Mouse (Mus musculus) Muller cell, postnatal 12 days (primary cell): ENCODE data around the gene Kif20b.

Source experiments
- DNase-seq: peaks from one replicate; pipeline ENCODE4 v3.0.0-alpha.2; 2015; ENCODE audit errors: inconsistent ontology term

Kif20b gene

DNA sequence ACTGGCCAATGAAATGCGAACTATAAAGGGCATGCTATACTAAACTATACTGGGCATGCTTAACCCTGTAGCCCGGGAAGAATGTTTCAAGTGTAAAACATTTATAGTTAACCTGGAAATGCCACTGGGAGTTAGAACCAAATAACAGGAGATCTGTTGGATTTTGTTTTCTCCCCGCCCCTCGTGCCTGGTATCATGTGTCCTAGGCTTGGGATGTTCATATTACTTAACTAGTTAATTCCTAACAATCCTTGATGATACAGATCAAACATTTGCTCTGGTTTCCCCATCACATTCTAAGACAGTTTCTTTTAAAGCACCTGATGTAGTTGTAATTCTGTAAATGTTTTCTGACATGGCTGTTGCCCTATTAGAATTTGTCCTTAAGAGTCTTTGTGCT, 2.1 kb upstream of the Kif20b start:
- DNase-seq, result no peak

GRCm38 (mm10) chr19:34920531-34920930, 1.6 kb upstream of the Kif20b start:
- DNase-seq, result no peak

- no peak for DNase-seq
These were observed 909 bp upstream of the Kif20b start for GRCm38 (mm10) chr19:34921253-34921651.

DNA sequence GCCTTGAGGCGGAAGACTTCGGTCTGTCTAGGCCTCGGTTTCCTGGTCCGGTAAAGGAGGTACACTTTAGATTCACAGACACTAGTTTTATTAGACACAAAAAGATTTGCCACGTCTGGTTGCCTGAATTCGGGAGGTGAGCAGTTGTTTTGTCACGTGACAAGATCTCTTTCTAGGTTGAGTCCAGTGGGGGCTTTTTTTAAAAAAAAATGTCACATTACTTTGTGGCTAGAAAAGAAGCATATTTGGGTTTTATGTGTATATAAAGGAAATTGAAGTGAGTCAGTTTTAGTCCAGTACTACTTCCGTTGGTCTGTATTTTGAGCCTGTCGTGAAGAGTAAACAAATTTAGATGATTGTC, 422 bp downstream of the Kif20b start:
- DNase-seq, result no peak

- DNase-seq, result no peak
These were observed 25.0 kb downstream of the Kif20b start for GRCm38 (mm10) chr19:34947206-34947605.

DNA sequence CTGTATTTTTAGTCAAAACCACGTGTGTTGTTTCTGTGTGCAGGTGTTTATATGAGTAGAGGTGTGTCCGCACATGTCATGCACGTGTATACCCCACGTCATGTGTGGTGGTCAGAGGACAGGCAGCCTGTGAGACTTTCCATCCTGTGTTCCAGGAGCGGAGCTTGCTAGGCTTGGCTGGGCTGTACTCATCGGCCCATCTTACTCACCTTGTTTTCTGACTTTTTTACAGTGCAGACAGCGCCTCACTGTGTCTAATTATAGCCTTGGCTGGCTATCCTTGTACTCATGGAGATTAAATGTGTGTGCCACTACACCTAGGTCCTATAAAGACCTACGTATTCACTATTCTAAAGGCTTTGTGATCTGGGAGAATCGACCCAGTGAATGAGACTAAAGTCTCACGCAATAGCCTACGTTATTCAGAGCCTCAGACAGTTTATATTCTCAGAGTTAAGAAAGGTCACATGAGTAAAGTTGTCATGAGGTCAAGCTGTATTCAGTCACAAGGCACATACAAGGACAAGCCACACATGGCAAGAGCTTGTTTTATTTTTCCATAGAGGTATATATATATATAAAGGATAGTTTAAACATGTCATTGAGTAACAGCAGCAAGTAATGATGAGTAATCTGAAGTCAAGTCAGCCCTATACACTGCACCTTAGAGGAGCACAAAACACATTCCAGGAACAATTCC, 31.8 kb downstream of the Kif20b start:
- DNase-seq, result no peak

GRCm38 (mm10) chr19:34959369-34959768, 37.2 kb downstream of the Kif20b start:
- peak; percentile 70 for DNase-seq

GRCm38 (mm10) chr19:34984742-34985141, 62.6 kb downstream of the Kif20b start:
- DNase-seq, result no peak

DNA sequence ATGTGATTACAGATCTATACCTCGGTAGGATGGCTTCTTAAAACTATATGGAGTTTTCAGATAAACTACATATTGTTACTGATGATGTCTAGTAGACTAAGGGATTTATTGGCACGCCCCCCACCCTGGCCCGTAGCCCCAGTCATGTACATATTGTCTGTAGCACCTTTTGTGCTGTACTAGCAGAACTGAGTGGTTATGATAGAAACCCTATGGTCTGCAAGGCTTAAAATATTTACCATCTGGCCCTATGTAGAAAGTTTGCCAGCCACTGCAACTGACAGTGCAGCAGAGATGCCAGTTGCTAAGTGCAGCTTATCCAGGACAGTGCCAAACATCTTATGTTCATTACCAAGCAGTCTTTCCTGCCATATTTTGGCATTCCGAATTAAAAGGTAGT, 68.3 kb downstream of the Kif20b start:
- no peak for DNase-seq

DNA sequence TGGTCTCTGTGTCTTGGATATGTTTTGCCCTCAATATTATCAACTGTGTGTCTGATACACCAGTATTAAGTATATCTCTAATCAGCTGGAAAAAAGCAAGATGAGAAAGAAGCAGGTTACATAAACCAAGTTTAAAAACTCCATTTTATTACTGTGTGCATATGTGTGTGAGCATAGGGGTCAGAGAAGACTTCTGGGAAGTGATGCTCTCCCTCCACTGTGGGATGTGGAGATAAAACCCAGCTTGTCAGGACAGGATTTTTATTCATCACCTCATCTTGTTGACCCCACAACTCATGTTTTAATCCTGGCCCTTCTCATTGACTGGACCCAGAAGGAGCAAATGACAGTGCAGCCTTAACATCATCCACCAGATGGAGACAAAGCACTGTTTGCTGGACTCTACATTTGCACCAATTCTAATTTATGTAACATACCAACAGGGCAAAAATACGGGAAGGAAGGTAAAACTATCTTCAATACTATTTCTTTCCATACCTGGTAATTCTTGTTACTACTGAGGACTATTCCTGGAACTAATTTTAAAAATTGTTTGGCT, 70.9 kb downstream of the Kif20b start:
- peak; percentile 41 for DNase-seq

DNA sequence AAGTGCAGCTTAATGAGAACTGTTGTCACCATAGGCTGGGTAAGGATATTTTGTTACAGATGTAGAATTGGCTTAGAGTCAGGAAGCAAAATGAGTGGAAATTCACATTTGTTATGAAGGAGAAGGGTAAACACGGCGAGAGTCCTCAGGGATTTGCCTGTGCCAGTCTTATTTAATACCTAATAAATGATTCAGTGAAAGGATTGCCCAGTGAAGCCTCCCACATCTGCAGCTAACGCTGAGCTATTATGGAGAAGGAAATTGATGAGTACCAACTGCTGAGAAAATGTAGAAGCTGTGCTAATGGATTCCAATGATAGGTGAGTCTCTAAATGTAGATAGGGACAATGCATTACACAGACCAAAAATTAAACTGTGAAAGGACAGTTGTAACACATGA, 92.9 kb downstream of the Kif20b start:
- DNase-seq, result no peak

DNA sequence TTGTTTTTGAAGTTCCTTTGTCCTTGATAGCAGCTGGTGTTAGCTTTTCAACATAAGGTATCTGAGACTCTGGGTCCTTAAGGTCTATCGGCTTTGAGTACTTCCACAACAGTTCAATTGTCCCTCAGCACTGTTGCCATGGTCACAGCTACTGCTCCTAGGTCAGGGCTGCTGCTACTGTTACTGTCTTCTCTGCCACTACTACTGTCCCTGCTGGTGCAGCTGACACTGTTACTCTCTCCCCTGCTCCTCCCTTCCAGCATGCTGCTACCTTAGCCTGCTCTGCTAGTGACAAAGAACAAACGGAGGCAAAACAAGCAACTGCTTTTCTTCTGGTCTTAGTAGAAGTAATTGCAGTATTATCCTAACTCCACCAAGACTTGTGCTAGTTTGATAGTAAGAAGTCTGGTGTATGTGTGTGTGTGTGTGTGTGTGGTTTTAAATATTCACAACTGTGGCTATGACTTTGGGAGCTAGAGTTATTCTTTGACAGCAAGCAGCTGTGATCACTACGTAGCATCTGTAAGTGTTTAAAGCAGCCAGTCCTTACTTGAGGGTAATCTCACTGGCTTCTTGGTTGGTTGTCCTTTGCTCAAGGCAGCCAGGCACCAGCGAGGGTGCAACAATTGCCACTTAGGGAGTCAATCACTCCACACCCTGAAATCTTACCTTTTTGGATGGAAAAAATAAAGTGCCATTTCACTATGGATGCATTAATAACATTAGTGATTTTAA, 95.5 kb downstream of the Kif20b start:
- DNase-seq, result no peak

DNA sequence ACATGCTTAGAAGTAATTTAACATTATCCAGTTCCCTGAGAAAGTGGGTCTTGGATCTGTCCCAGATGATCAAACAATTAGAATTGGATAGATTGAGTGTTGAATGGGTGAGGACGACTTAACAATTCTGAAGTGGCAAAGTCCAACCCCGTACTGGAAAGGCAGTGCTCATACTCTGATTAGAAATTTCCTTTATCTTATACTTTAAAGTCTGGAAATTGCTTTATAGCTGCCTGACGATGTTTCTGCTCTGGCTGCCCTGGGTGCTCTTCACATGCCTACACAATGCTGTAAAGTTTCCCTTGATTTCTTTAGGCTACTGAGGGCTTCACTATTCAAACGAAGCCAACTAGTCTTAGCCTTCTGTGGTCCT, 96.0 kb downstream of the Kif20b start:
- DNase-seq, result no peak
